Mouse (Mus musculus) lung, embryonic 15.5 days (tissue): ENCODE measurements around the gene 9530053A07Rik. TPM values are rescaled to one million over a fixed set of nuclear protein-coding genes. Genes with fewer than 3 reads are reported as not detected.
"Not testable (repeated sequence)": the region's sequence is repeated elsewhere in the genome, so short reads cannot be mapped to it uniquely, and the experiment has no call there.

Experiments
- ATAC-seq: fragments of 200-750 bp; cut with Nextera tagmentation; 2 replicates; pipeline ENCODE4 v1.8.0; 2017; ENCODE audit warnings: moderate number of reproducible peaks, borderline replicate concordance; ENCODE audit not compliant: low FRiP score, low TSS enrichment; ENCODE audit errors: extremely low read depth
- H3K27ac ChIP-seq: fragments of 300-500 bp; sonication (generic); 2 replicates; pipeline ENCODE4 v1.5.1; 2015; ENCODE audit warnings: moderate library complexity, mild to moderate bottlenecking, inconsistent platforms
- H3K27me3 ChIP-seq: fragments of 300-500 bp; sonication (generic); 2 replicates; pipeline ENCODE4 v1.6.1; 2015; ENCODE audit warnings: inconsistent platforms
- H3K36me3 ChIP-seq: fragments of 300-500 bp; sonication (generic); 2 replicates; pipeline ENCODE4 v1.6.1; 2015; ENCODE audit warnings: inconsistent platforms
- H3K4me1 ChIP-seq: fragments of 300-500 bp; sonication (generic); 2 replicates; pipeline ENCODE4 v1.6.1; 2015; ENCODE audit warnings: inconsistent platforms
- H3K4me2 ChIP-seq: fragments of 300-500 bp; sonication (generic); 2 replicates; pipeline ENCODE4 v1.6.1; 2015; ENCODE audit warnings: inconsistent platforms, mild to moderate bottlenecking, moderate library complexity
- H3K4me3 ChIP-seq: fragments of 300-500 bp; sonication (generic); 2 replicates; pipeline ENCODE4 v1.5.1; 2015; ENCODE audit warnings: mild to moderate bottlenecking, inconsistent platforms
- H3K9ac ChIP-seq: fragments of 300-500 bp; sonication (generic); 2 replicates; pipeline ENCODE4 v1.6.1; 2015; ENCODE audit warnings: inconsistent platforms
- H3K9me3 ChIP-seq: fragments of 300-500 bp; sonication (generic); 2 replicates; pipeline ENCODE4 v1.6.1; 2016; ENCODE audit warnings: inconsistent platforms
- WGBS: fragments of 180-500 bp; shearing (Covaris S2); methylation state at CpG from one replicate; pipeline ENCODE4 v1.1.7; 2015; 5-methylcytosine and 5-hydroxymethylcytosine counted together
- polyA plus RNA-seq: library from polyadenylated mRNA; unstranded; fragments of >200 nt; fragmentation: Nextera tagmentation; extraction: Ambion mirVana; gene quantifications from 2 replicates; pipeline ENCODE4 v1.2.1, GENCODE M21; 2015

Gene 9530053A07Rik
- polyA plus RNA-seq, 1 experiment from 2014 or later, result 0.04 TPM

DNA sequence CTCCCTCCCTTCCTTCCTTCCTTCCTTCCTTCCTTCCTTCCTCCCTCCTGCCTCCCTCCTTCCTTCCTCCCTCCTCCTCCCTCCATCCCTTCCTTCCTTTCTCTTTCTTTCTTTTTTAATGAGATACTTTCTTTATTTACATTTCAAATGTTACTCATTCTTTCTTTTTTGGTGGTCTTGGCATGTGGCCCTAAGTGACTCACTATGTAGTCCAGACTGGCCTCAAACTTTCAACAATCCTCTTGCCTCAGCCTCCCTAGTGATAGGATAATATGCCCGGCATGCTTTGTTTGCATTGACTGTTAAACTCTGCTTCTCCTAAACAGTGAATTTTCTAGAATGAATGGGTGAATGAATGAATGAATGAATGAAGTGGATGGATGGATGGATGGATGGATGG, 20.6 kb downstream of the 9530053A07Rik start:
- no peak overlapping the region for H3K27ac ChIP-seq
- 82% methylated on average over 1 of the region's 1 CpGs for WGBS
- no peak for ATAC-seq

GRCm38 (mm10) chr7:28151584-28152221, 22.4 kb downstream of the 9530053A07Rik start:
- Histone ChIP-seq H3K4me1 (no peaks in the 10 kb centered on the region), H3K27ac (no peak overlapping the region), H3K4me2 (no peak overlapping the region), H3K27me3 (peaks cover 5% of the 10 kb centered on the region; the same call in 1 of the 2 replicates), H3K9ac (no peak overlapping the region), H3K9me3 (no peaks in the 10 kb centered on the region), H3K36me3 (no peaks in the 10 kb centered on the region), H3K4me3 (no peak overlapping the region)
- 14% methylated on average over 13 of the region's 13 CpGs for WGBS
- no peak for ATAC-seq

More for the DNA sequence above, 20.6 kb downstream of the 9530053A07Rik start:
- Histone ChIP-seq H3K36me3 (no peaks in the 10 kb centered on the region), H3K4me3 (no peak overlapping the region), H3K9me3 (no peaks in the 10 kb centered on the region), H3K9ac (no peak overlapping the region), H3K4me1 (no peaks in the 10 kb centered on the region), H3K27me3 (peaks cover 5% of the 10 kb centered on the region; the same call in 1 of the 2 replicates), H3K4me2 (no peak overlapping the region)

DNA sequence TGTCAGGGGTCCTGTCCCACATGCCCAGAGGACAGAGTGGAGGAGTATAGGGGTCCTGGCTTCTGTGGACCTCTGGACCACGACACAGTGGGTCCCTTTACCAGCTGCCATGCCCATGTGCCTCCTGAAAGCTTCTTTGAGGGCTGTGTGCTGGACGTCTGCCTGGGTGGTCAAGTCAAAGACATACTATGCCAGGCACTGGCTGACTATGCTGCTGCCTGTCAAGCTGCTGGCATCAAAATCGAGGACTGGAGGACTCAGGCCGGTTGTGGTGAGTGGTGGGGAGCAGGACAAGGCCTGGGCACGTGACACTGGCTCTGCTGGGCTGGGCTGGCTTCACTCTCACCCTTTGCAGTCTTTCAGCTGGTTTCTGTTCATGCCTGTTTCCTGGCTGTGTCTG, 24.3 kb downstream of the 9530053A07Rik start:
- H3K4me3 ChIP-seq, H3K27ac ChIP-seq, H3K27me3 ChIP-seq, H3K9me3 ChIP-seq, H3K4me2 ChIP-seq, ATAC-seq, H3K9ac ChIP-seq, H3K4me1 ChIP-seq, H3K36me3 ChIP-seq: not testable (repeated sequence)
- 27% methylated on average over 5 of the region's 5 CpGs for WGBS

DNA sequence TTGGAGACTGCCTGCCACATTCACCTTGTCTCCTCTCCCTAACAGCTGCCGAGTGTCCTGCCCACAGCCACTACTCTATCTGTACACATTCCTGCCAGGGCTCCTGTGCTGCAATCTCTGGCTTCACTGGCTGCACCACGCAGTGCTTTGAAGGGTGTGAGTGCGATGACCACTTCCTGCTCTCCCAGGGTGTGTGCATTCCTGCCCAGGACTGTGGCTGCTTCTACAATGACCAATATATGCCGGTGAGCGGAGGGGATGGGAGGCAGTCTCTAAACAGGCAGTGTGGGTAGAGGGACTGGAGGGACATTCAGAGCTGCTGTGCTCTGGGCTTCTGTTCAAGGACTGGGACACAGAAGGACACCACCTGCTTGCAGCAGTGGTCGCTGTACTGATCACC, 30.0 kb downstream of the 9530053A07Rik start:
- Histone ChIP-seq H3K36me3 (no peaks in the 10 kb centered on the region), H3K27ac (no peak overlapping the region), H3K4me2 (no peak overlapping the region), H3K4me3 (no peak overlapping the region), H3K9me3 (no peaks in the 10 kb centered on the region), H3K9ac (no peak overlapping the region), H3K4me1 (no peaks in the 10 kb centered on the region), H3K27me3 (no peaks in the 10 kb centered on the region)
- 27% methylated on average over 6 of the region's 6 CpGs for WGBS
- ATAC-seq, result no peak

GRCm38 (mm10) chr7:28159893-28160292, 30.6 kb downstream of the 9530053A07Rik start:
- Histone ChIP-seq H3K4me2 (no peak overlapping the region), H3K9ac (no peak overlapping the region), H3K4me1 (no peaks in the 10 kb centered on the region), H3K27me3 (no peaks in the 10 kb centered on the region), H3K36me3 (no peaks in the 10 kb centered on the region), H3K4me3 (no peak overlapping the region), H3K27ac (no peak overlapping the region), H3K9me3 (no peaks in the 10 kb centered on the region)
- WGBS, result 75% methylated on average over 3 of the region's 3 CpGs
- no peak for ATAC-seq

DNA sequence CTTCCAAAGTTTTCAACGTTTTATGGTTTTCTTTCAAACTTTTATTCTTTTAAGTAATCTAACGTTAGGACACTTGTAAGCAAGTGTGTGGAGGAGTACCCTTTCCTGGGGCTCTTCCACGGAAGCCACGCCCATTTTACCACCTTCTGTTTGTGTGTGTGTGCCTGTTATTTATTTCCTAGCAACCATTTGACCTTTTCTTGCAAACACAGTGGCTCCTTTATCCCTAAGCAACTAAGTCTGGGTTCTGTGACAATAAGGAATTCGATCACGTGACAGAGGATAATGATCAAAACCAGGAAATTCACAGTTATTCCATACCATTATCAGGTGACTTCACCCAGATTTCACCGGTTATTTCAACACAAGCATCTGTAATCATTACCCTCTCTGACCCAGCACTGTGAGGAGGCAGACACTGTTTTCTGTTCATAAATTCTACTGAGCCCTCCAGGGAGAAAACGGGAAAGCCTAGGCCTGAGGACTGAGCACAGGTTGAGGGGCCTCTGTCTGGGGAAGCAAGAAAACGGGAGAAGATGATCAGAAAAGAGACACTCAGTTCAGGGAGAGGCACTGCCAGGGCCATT, 32.0 kb downstream of the 9530053A07Rik start:
- H3K4me3 ChIP-seq, result no peak overlapping the region
- no peaks in the 10 kb centered on the region; the same call in 1 of the 2 replicates for H3K9me3 ChIP-seq
- H3K36me3 ChIP-seq, result no peaks in the 10 kb centered on the region
- no peak overlapping the region for H3K9ac ChIP-seq
- WGBS, result 50% methylated on average over 9 of the region's 9 CpGs
- no peak overlapping the region for H3K27ac ChIP-seq
- no peak for ATAC-seq
- H3K27me3 ChIP-seq, result no peaks in the 10 kb centered on the region
- H3K4me2 ChIP-seq, result no peak overlapping the region
- H3K4me1 ChIP-seq, result no peaks in the 10 kb centered on the region

DNA sequence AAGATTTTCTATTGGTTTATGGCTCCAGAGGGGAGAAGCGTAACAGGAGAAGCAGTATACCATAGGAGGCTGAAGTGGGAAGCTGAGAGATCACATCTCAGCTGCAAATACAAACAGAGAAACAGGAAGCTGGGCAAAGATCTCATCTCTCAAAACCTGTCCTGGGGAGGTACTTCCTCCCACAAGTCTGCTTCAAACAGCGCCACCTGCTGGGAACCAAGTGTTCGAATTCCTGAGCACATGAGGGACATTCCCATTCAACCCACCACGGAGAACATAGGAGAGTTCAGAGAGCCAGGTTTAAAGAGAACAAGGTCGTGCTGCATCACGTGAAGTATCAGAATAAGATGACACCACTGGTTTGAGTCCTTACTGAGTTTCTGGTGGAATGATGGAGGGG, 36.1 kb downstream of the 9530053A07Rik start:
- ATAC-seq, result no peak
- no peak overlapping the region for H3K27ac ChIP-seq
- no peak overlapping the region for H3K4me2 ChIP-seq
- no peak overlapping the region for H3K4me3 ChIP-seq
- H3K27me3 ChIP-seq, result no peaks in the 10 kb centered on the region
- peaks cover 14% of the 10 kb centered on the region for H3K4me1 ChIP-seq
- WGBS, result 76% methylated on average over 6 of the region's 6 CpGs
- H3K9me3 ChIP-seq, result no peaks in the 10 kb centered on the region; the same call in 1 of the 2 replicates
- H3K9ac ChIP-seq, result no peak overlapping the region
- H3K36me3 ChIP-seq, result no peaks in the 10 kb centered on the region

DNA sequence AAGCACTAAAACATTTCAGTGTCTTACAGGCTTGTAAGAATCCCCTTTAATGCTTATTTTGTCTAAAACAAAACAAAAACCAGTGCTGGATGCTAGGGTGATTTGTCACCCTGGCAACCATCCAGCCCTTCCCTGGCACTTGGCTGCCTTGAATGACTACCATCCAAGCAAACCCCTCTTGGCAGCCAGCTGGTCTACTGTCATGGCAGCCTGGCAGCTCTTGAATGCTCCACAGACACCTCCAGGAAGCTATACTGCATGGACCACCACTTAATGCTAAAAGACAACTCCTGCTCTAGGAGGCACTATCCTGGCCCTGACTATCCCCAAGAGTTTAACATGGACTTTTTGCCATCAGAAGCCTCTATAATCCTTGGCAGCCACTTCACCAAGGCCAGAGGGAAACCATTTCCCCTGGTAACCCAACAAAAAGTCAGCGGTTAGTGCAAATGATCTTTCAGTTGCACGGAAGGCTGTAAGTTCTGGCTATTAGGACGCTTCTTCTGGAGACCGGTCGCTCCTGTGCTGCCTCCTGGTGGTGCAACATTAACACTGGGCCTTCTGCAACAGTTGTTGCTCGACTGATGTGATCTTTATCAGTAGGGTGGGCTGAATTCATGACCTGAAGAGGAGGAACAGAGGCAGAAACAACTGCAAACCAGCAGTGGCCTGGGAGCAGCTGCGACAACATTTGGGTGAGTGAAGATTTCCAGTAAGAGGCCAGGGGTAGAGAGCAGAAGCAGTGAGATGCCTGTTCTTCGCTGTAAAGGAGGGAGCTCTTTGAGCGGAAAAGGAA, 39.3 kb downstream of the 9530053A07Rik start:
- no peaks in the 10 kb centered on the region for H3K27me3 ChIP-seq
- peak; percentile 39; the same call in 1 of the 2 replicates for ATAC-seq
- H3K27ac ChIP-seq, result peak overlapping the region; percentile 89
- peak overlapping the region; percentile 46 for H3K9ac ChIP-seq
- WGBS, result 4% methylated on average over 9 of the region's 9 CpGs
- no peaks in the 10 kb centered on the region for H3K36me3 ChIP-seq
- peaks cover 34% of the 10 kb centered on the region for H3K4me1 ChIP-seq
- H3K9me3 ChIP-seq, result no peaks in the 10 kb centered on the region; the same call in 1 of the 2 replicates
- H3K4me2 ChIP-seq, result peak overlapping the region; percentile 91
- peak overlapping the region; percentile 90 for H3K4me3 ChIP-seq

DNA sequence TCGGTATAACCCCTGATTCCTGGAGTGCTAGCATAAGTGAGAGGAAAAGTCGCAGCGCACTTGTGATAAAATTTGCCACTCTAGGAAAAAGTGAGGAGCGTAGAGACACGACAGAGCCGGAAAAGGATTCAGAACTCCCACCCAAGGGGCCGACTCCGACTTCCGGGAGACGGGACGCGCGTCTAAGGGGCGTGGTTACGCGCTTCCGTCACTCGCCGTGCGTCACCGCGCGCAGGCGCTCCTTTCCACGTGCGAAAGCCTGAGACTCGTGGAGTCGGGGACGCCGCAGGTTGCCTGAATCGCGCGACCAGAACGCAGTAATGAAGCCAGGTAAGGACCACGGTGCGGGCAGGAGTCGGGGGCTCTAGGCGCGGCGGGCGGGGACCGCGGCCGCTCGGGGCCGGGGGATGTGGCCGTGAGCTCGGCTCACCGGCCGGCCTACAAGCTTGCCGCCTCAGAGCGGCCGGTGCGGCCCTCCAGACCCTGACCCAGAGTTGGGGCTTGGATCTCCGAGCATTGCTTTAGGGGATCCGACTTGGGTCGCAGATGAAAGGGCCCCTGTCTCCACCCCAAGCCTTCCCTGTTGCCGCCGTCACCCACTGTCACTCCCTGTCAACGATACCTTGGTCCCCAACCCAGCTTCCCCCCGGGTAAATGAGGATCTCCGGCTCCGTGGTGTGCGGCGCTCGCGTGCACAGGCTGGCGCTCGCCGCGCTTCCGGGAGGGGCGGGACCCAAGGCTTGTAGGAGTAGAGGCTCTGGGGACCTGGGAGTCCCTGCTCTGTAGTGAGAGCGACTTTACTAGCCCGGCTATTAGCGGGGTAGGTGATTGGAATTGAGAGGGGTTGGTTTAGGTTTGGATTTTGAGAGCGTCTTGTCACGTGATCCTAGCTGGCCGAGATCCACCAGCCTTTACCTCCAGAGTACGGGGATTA, 40.5 kb downstream of the 9530053A07Rik start, which contains the start of gene Fbl:
Gene Fbl (plus strand): TSS at position 222 of the 934 bp plus-strand sequence.
- WGBS, result under 1% methylated on average over 77 of the region's 80 CpGs
- Histone ChIP-seq H3K27me3 (no peaks in the 10 kb centered on the region), H3K36me3 (no peaks in the 10 kb centered on the region), H3K27ac (peak within 1 kb of the TSS; percentile 89), H3K9me3 (no peaks in the 10 kb centered on the region; the same call in 1 of the 2 replicates), H3K9ac (peak within 1 kb of the TSS; percentile 80), H3K4me2 (peak within 1 kb of the TSS; percentile 91), H3K4me3 (peak within 1 kb of the TSS; percentile 90), H3K4me1 (peaks cover 34% of the 10 kb centered on the region)
- peak; percentile 89 for ATAC-seq

DNA sequence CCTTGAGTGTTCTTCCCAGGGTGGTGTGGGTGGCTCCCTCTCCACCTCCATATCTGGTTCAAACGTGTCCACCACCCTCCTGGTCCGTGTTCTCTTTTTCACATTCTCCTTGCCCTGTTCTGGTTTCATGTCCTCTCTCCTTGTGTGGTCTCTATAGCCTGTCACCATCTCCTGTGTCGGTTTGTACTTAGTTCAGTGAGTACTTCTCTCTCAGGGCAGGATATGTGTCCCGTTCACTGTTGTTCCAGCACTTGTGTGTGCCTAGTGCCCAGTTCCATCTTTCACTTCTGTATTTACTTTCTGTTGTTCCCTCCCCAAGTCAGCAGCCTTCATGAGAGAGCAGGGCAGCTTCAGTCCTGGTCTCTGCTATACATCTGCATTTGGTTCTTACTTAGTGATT, 46.1 kb downstream of the 9530053A07Rik start:
- Histone ChIP-seq H3K4me2 (no peak overlapping the region), H3K27me3 (no peaks in the 10 kb centered on the region), H3K4me1 (peaks cover 23% of the 10 kb centered on the region), H3K27ac (no peak overlapping the region), H3K36me3 (peaks cover 32% of the 10 kb centered on the region), H3K4me3 (no peak overlapping the region), H3K9me3 (no peaks in the 10 kb centered on the region), H3K9ac (no peak overlapping the region)
- 80% methylated on average over 4 of the region's 4 CpGs for WGBS
- no peak for ATAC-seq

DNA sequence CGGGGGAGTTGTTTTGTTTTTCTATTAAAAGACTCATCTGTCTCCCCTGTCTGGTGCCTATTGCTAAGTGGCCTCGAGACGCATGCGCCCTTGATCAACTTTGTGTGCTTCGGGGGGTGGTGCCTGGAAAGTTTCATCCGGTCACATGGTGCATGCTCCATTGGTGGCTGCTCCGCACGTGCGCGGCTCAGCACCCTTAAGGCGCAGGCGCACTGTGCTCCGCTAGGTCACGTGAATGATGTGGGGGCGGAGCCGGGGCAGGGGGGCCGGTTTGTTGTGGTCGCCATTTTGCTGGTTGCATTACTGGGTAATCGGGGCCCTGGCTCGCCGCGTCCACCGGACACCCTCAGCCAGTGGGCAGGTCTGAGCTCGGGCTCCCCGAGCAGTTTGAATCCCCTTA, 50.0 kb downstream of the 9530053A07Rik start, which contains the start of gene Dyrk1b:
Gene Dyrk1b (plus strand): TSS at position 242 of the 400 bp plus-strand sequence.
- H3K4me1 ChIP-seq, result peaks cover 14% of the 10 kb centered on the region
- no peaks in the 10 kb centered on the region for H3K9me3 ChIP-seq
- H3K27me3 ChIP-seq, result no peaks in the 10 kb centered on the region
- H3K27ac ChIP-seq, result peak within 1 kb of the TSS; percentile 90
- peak within 1 kb of the TSS; percentile 87 for H3K4me2 ChIP-seq
- peaks cover 62% of the 10 kb centered on the region for H3K36me3 ChIP-seq
- WGBS, result 2% methylated on average over 25 of the region's 25 CpGs
- peak within 1 kb of the TSS; percentile 84 for H3K9ac ChIP-seq
- H3K4me3 ChIP-seq, result peak within 1 kb of the TSS; percentile 76
- peak; percentile 93 for ATAC-seq
